Mouse (Mus musculus) ES-Bruce4 (cell line): ENCODE measurements around the gene Rwdd3.

Source experiments
- CTCF ChIP-seq: IDR thresholded peaks from one replicate; pipeline ENCODE4 v1.8.1; 2011; ENCODE audit warnings: low read depth, low read length
- EP300 ChIP-seq: IDR thresholded peaks from 2 replicates; pipeline ENCODE4 v1.6.1; 2011; ENCODE audit warnings: low read depth, low read length; ENCODE audit not compliant: insufficient read depth
- POLR2A ChIP-seq: IDR thresholded peaks from one replicate; pipeline ENCODE4 v1.8.1; 2011; ENCODE audit warnings: low read length; ENCODE audit not compliant: insufficient read depth

DNA sequence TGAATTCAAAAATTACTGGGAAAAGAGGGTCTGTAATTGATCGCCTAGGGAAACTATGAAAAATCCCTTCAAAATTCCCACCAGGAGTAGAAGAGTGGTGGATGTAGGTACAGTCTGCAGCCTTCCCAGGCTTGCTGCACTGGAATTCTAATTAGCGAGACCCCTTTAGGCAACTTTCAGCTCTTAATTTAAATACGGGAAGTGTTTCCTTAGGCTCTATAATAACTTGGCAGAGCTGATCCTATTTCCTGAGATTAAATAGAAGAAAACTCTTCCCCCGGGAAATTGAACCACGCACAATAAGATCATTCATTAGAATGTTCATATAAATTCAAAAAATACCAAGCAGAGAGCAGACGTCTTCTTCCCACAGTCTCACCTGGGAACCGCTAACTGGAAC lies 61.1 kb downstream of the Rwdd3 start:
- TF ChIP-seq POLR2A (no peak), EP300 (no peak), CTCF (no peak)
